Mouse (Mus musculus) liver, postnatal 0 days (tissue): ENCODE measurements at regions not wholly inside any gene's neighbourhood (a gene's known extent, or its start where the extent isn't known, plus 50 kb on each side); places are given as distances from the start of the nearest gene placed in this dataset.
A peak's percentile ranks its signal among the peaks of the same experiment; 100 is the strongest.

Source experiments
- ATAC-seq: fragments of 200-750 bp; cut with Nextera tagmentation; 2 replicates; pipeline ENCODE4 v1.8.0; 2017; ENCODE audit warnings: mild to moderate bottlenecking, moderate library complexity
- DNase-seq: peaks from one replicate; pipeline ENCODE4 v3.0.0-alpha.2; 2016
- H3K27ac ChIP-seq: fragments of 300-500 bp; sonication (generic); 2 replicates; pipeline ENCODE4 v1.5.1; 2014; ENCODE audit warnings: antibody characterized with exemption, moderate library complexity, mild to moderate bottlenecking, low read depth
- H3K27me3 ChIP-seq: fragments of 300-500 bp; sonication (generic); 2 replicates; pipeline ENCODE4 v1.6.1; 2014; ENCODE audit warnings: low read length, control low read depth, mixed read lengths; ENCODE audit not compliant: insufficient read depth
- H3K36me3 ChIP-seq: fragments of 300-500 bp; sonication (generic); replicated peaks from 2 replicates; pipeline ENCODE4 v1.6.1; 2014; ENCODE audit warnings: mild to moderate bottlenecking, control low read depth, low read length, moderate library complexity, mixed read lengths; ENCODE audit not compliant: insufficient read depth
- H3K4me1 ChIP-seq: fragments of 300-500 bp; sonication (generic); 2 replicates; pipeline ENCODE4 v1.6.1; 2014; ENCODE audit warnings: antibody characterized with exemption, mild to moderate bottlenecking, control low read depth; ENCODE audit not compliant: insufficient read depth
- H3K4me2 ChIP-seq: fragments of 300-500 bp; sonication (generic); 2 replicates; pipeline ENCODE4 v1.6.1; 2014; ENCODE audit warnings: low read depth, mild to moderate bottlenecking, low read length, moderate library complexity, mixed read lengths
- H3K4me3 ChIP-seq: fragments of 300-500 bp; sonication (generic); 2 replicates; pipeline ENCODE4 v1.5.1; 2014; ENCODE audit warnings: low read depth, low read length
- H3K9ac ChIP-seq: fragments of 300-500 bp; sonication (generic); replicated peaks from 2 replicates; pipeline ENCODE4 v1.6.1; 2014; ENCODE audit warnings: mild to moderate bottlenecking, moderate library complexity
- H3K9me3 ChIP-seq: fragments of 300-500 bp; sonication (generic); 2 replicates; pipeline ENCODE4 v1.6.1; 2016; ENCODE audit warnings: mild to moderate bottlenecking, control low read depth, low read length, mixed read lengths
- CTCF ChIP-seq: sonication (generic); IDR thresholded peaks from 2 replicates; pipeline ENCODE4 v1.5.1; 2016; ENCODE audit warnings: antibody characterized with exemption, low read depth
- EP300 ChIP-seq: IDR thresholded peaks from 2 replicates; pipeline ENCODE4 v1.6.1; 2016; ENCODE audit warnings: antibody characterized with exemption, low read depth, mild to moderate bottlenecking
- WGBS: fragments of 180-500 bp; shearing (Covaris S2); extraction: QIAGEN DNeasy Blood & Tissue Kit; methylation state at CpG from one replicate; pipeline ENCODE4 v1.1.7; 2014; ENCODE audit not compliant: insufficient replicate concordance; 5-methylcytosine and 5-hydroxymethylcytosine counted together

- Histone ChIP-seq H3K27ac (no peak overlapping the region), H3K36me3 (no peaks in the 10 kb centered on the region), H3K4me1 (no peaks in the 10 kb centered on the region), H3K4me3 (no peak overlapping the region), H3K4me2 (no peak overlapping the region), H3K9me3 (no peaks in the 10 kb centered on the region), H3K27me3 (no peaks in the 10 kb centered on the region), H3K9ac (no peak overlapping the region)
- 60% methylated on average over 4 of the region's 4 CpGs for WGBS
- ATAC-seq (no peak), DNase-seq (peak; percentile 17)
- TF ChIP-seq EP300 (no peak), CTCF (no peak)
Measured at GRCm38 (mm10) chr1:35765692-35766091, 302.5 kb upstream of the Hs6st1 start.

- Histone ChIP-seq H3K27me3 (no peaks in the 10 kb centered on the region), H3K4me1 (no peaks in the 10 kb centered on the region), H3K4me2 (no peak overlapping the region), H3K36me3 (no peaks in the 10 kb centered on the region), H3K27ac (no peak overlapping the region), H3K9ac (no peak overlapping the region), H3K9me3 (no peaks in the 10 kb centered on the region), H3K4me3 (no peak overlapping the region)
- DNase-seq (no peak), ATAC-seq (no peak)
- TF ChIP-seq CTCF: no peak
- no peak for TF ChIP-seq EP300
- 74% methylated on average over 5 of the region's 5 CpGs for WGBS
Measured at GRCm38 (mm10) chr1:35766271-35766670, 301.9 kb upstream of the Hs6st1 start.

DNA sequence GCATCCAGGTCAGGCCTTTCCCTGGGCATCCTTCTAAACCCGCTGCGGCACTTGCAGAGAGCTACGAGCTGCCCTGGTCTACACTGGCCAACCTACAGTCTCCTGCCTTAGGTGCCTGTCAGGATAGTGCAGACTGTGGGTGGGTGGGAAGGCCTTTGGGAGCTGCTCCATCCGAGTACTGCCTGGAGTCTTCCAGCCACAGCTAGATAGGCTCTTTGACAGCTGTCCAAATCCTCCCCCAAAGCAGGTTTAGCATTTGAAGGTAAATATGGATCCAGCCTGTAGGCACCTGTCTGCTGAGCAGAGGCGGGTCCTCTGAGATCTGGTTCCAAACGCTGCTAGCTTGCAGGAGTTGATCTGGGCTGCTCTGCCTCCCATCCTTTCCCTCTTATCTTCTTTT, 295.6 kb upstream of the Hs6st1 start:
- no peak overlapping the region for H3K9ac ChIP-seq
- DNase-seq (no peak), ATAC-seq (no peak)
- no peaks in the 10 kb centered on the region for H3K27me3 ChIP-seq
- no peaks in the 10 kb centered on the region for H3K36me3 ChIP-seq
- H3K4me3 ChIP-seq: no peak overlapping the region
- H3K4me1 ChIP-seq: no peaks in the 10 kb centered on the region
- H3K27ac ChIP-seq: no peak overlapping the region
- TF ChIP-seq EP300: no peak
- TF ChIP-seq CTCF: no peak
- H3K9me3 ChIP-seq: no peaks in the 10 kb centered on the region
- no peak overlapping the region for H3K4me2 ChIP-seq
- WGBS: 63% methylated on average over 6 of the region's 6 CpGs

GRCm38 (mm10) chr1:35774566-35774965, 293.6 kb upstream of the Hs6st1 start:
- H3K4me1 ChIP-seq: no peaks in the 10 kb centered on the region
- WGBS: 80% methylated on average over 2 of the region's 2 CpGs
- H3K36me3 ChIP-seq: no peaks in the 10 kb centered on the region
- no peak overlapping the region for H3K27ac ChIP-seq
- H3K9ac ChIP-seq: no peak overlapping the region
- DNase-seq (no peak), ATAC-seq (no peak)
- H3K4me2 ChIP-seq: no peak overlapping the region
- H3K27me3 ChIP-seq: no peaks in the 10 kb centered on the region
- H3K4me3 ChIP-seq: no peak overlapping the region
- TF ChIP-seq CTCF (no peak), EP300 (no peak)
- H3K9me3 ChIP-seq: no peaks in the 10 kb centered on the region

DNA sequence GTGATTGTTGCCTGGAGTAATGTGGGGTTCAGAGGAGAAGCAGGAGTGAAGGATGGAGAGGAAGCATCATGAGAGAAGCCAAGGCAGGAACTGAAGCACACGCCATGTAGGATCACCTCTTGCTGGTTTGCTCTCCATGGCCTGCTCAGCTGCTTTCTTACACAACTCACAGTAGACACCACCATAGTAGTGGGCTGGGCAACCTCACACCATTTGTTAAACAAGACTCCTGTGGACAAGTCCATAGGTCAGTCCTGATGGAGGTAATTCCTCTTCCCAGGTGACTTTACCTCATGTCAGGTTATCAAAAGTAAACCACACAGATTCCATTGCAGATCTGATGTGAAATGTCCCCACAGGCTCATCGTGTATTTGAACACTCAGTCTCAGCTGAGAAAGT, 285.5 kb upstream of the Hs6st1 start:
- TF ChIP-seq CTCF (no peak), EP300 (no peak)
- H3K4me3 ChIP-seq: no peak overlapping the region
- no peak overlapping the region for H3K4me2 ChIP-seq
- no peaks in the 10 kb centered on the region for H3K36me3 ChIP-seq
- H3K27me3 ChIP-seq: no peaks in the 10 kb centered on the region
- no peak overlapping the region for H3K27ac ChIP-seq
- H3K9me3 ChIP-seq: no peaks in the 10 kb centered on the region
- 44% methylated on average over 2 of the region's 2 CpGs for WGBS
- H3K4me1 ChIP-seq: no peaks in the 10 kb centered on the region
- ATAC-seq (peak; percentile 76), DNase-seq (no peak)
- H3K9ac ChIP-seq: no peak overlapping the region

DNA sequence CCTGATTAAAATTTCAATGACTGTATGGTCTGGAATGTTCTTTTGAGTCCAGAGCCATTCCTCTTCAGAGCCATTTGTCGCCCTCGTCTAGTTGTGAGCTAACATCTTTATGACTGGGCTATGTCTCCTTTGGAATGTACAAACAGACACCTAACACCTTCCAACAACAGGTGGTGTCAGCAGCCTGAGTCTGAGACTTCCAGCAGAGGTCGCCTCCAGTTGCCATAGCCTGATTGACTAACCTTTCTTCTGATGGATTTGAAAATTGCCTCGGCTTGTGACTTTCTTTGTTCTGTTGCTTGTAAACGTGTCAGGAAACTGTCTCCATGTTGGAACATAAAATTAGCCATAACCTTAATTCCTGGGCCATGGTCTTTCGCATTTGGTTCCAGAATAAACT, 284.8 kb upstream of the Hs6st1 start:
- Histone ChIP-seq H3K4me3 (no peak overlapping the region), H3K36me3 (no peaks in the 10 kb centered on the region), H3K9me3 (no peaks in the 10 kb centered on the region), H3K27me3 (no peaks in the 10 kb centered on the region), H3K4me2 (no peak overlapping the region), H3K9ac (no peak overlapping the region), H3K27ac (no peak overlapping the region), H3K4me1 (no peaks in the 10 kb centered on the region)
- no peak for ATAC-seq
- WGBS: 67% methylated on average over 6 of the region's 6 CpGs
- TF ChIP-seq CTCF: no peak
- DNase-seq: no peak

GRCm38 (mm10) chr1:35786241-35786640, 282.0 kb upstream of the Hs6st1 start:
- WGBS: 87% methylated on average over 4 of the region's 4 CpGs
- DNase-seq (no peak), ATAC-seq (no peak)
- no peaks in the 10 kb centered on the region for H3K27me3 ChIP-seq
- H3K27ac ChIP-seq: no peak overlapping the region
- H3K9ac ChIP-seq: no peak overlapping the region
- H3K4me2 ChIP-seq: no peak overlapping the region
- no peaks in the 10 kb centered on the region for H3K9me3 ChIP-seq
- no peaks in the 10 kb centered on the region for H3K36me3 ChIP-seq
- no peaks in the 10 kb centered on the region for H3K4me1 ChIP-seq
- TF ChIP-seq EP300: no peak
- no peak for TF ChIP-seq CTCF
- no peak overlapping the region for H3K4me3 ChIP-seq
